Mouse (Mus musculus) lung, embryonic 14.5 days (tissue): ENCODE measurements around the gene Tfrc. TPM values are rescaled to one million over a fixed set of nuclear protein-coding genes. Genes with fewer than 3 reads are reported as not detected.

Experiments used
- ATAC-seq: fragments of 200-750 bp; cut with Nextera tagmentation; 2 replicates; pipeline ENCODE4 v1.8.0; 2017; ENCODE audit warnings: mild to moderate bottlenecking, moderate TSS enrichment, moderate library complexity; ENCODE audit not compliant: insufficient read depth
- DNase-seq: peaks from one replicate; pipeline ENCODE4 v3.0.0-alpha.2; 2015
- H3K27ac ChIP-seq: fragments of 300-500 bp; sonication (generic); 2 replicates; pipeline ENCODE4 v1.5.1; 2014; ENCODE audit warnings: low read depth, mild to moderate bottlenecking, moderate library complexity
- H3K27me3 ChIP-seq: fragments of 300-500 bp; sonication (generic); 2 replicates; pipeline ENCODE4 v1.6.1; 2014; ENCODE audit warnings: low read length, control low read depth; ENCODE audit not compliant: insufficient read depth
- H3K36me3 ChIP-seq: fragments of 300-500 bp; sonication (generic); 2 replicates; pipeline ENCODE4 v1.6.1; 2014; ENCODE audit warnings: control low read depth; ENCODE audit not compliant: insufficient read depth
- H3K4me1 ChIP-seq: fragments of 300-500 bp; sonication (generic); 2 replicates; pipeline ENCODE4 v1.6.1; 2014; ENCODE audit warnings: antibody characterized with exemption, control low read depth; ENCODE audit not compliant: insufficient read depth
- H3K4me2 ChIP-seq: fragments of 300-500 bp; sonication (generic); 2 replicates; pipeline ENCODE4 v1.6.1; 2014; ENCODE audit warnings: mild to moderate bottlenecking
- H3K4me3 ChIP-seq: fragments of 300-500 bp; sonication (generic); 2 replicates; pipeline ENCODE4 v1.5.1; 2014; ENCODE audit warnings: low read depth, low read length
- H3K9ac ChIP-seq: fragments of 300-500 bp; sonication (generic); 2 replicates; pipeline ENCODE4 v1.6.1; 2014
- H3K9me3 ChIP-seq: fragments of 300-500 bp; sonication (generic); 2 replicates; pipeline ENCODE4 v1.6.1; 2016; ENCODE audit warnings: low read depth, low read length, control low read depth
- CTCF ChIP-seq: IDR thresholded peaks from 2 replicates; pipeline ENCODE4 v1.5.1; 2016; ENCODE audit warnings: antibody characterized with exemption, low read depth
- WGBS: fragments of 180-500 bp; shearing (Covaris S2); extraction: QIAGEN DNeasy Blood & Tissue Kit; methylation state at CpG from one replicate; pipeline ENCODE4 v1.1.7; 2014; 5-methylcytosine and 5-hydroxymethylcytosine counted together
- polyA plus RNA-seq: library from polyadenylated mRNA; unstranded; fragments of >200 nt; fragmentation: Nextera tagmentation; extraction: Ambion mirVana; gene quantifications from 2 replicates; pipeline ENCODE4 v1.2.1, GENCODE M21; 2014

Gene Tfrc
- polyA plus RNA-seq, 1 experiment from 2014 or later, result 71.2 TPM

DNA sequence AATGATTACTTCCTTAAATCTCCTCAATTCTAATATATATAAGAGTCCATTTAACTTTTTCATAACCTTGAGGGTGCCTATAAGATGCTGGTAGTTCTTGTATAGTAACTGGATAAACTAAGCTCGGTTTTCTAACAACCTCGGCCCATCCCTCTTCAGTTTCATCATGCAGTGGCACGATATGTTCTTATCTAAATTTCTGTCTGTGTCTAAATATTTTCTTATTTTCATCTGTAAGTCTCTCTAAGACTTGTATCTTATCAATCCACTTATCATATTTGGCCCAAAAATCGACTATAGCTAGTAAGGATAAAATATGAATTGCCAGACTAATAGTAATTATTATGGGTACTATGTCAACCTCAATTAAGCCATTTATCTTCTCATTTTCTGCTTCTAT lies 22.2 kb upstream of the Tfrc start:
- no peak for DNase-seq
- no peak overlapping the region for H3K4me2 ChIP-seq
- no peaks in the 10 kb centered on the region for H3K36me3 ChIP-seq
- H3K27ac ChIP-seq, result no peak overlapping the region
- 71% methylated on average over 4 of the region's 4 CpGs for WGBS
- H3K4me3 ChIP-seq, result no peak overlapping the region
- ATAC-seq, result no peak
- no peak for TF ChIP-seq CTCF
- H3K4me1 ChIP-seq, result no peaks in the 10 kb centered on the region
- no peak overlapping the region for H3K9ac ChIP-seq
- H3K9me3 ChIP-seq, result no peaks in the 10 kb centered on the region
- H3K27me3 ChIP-seq, result no peaks in the 10 kb centered on the region

GRCm38 (mm10) chr16:32588568-32588967 lies 20.2 kb upstream of the Tfrc start:
- no peak overlapping the region for H3K27ac ChIP-seq
- WGBS, result 87% methylated on average over 3 of the region's 3 CpGs
- H3K4me2 ChIP-seq, result no peak overlapping the region
- H3K4me3 ChIP-seq, result no peak overlapping the region
- ATAC-seq (no peak), DNase-seq (no peak)
- no peak for TF ChIP-seq CTCF
- H3K9me3 ChIP-seq, result no peaks in the 10 kb centered on the region
- H3K4me1 ChIP-seq, result no peaks in the 10 kb centered on the region; the same call in 1 of the 2 replicates
- no peaks in the 10 kb centered on the region for H3K27me3 ChIP-seq
- H3K9ac ChIP-seq, result no peak overlapping the region
- no peaks in the 10 kb centered on the region for H3K36me3 ChIP-seq

DNA sequence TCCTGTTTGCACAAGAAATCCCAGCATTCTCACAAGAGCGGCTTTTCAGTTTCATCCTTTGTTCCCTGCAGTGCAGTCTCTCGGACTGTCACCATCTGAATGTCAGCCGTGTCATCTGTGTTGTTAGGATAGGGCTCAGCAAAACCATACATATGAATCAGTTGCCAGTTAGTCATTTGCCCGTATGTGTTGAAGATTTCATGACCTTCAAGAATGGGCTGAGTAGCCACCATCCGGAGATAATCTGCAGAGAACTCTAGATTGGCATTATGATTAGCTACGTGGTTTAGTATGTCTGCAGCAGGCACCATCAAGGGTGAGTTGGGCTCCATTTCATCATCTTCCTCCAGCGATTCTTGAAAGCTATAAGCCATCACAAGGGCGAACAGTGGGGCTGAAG lies 17.2 kb upstream of the Tfrc start:
- H3K9me3 ChIP-seq, result no peaks in the 10 kb centered on the region

DNA sequence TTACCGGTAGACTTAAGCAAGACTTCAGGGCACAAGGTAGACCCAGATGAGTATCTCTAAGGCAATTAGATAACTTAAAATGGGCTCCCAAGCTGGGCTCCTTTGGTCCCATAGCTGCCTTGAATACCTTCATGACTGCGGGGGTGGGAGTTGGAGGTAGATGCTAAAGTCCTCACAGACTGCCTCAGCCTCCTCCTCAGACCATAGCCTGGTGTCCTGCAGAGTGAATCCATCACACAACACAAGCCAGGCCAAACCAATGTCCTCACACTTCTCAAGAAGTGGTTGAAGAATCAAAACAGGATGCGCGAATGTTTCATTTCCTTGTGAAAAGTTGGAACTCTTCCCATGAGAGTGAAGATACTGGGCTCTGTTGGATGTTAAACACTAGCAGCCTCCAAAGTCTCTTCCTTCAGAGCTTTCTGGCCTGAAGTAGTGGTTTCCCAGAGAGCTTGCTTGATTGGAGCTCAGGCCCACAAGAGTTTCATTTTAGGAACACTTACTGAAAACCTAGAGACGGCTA lies 15.4 kb upstream of the Tfrc start:
- WGBS, result 79% methylated on average over 5 of the region's 5 CpGs
- TF ChIP-seq CTCF, result no peak
- ATAC-seq (no peak), DNase-seq (peak; percentile 56)
- no peak overlapping the region for H3K9ac ChIP-seq
- no peaks in the 10 kb centered on the region for H3K27me3 ChIP-seq
- no peak overlapping the region for H3K27ac ChIP-seq
- no peaks in the 10 kb centered on the region for H3K36me3 ChIP-seq
- H3K4me3 ChIP-seq, result no peak overlapping the region
- no peaks in the 10 kb centered on the region; the same call in 1 of the 2 replicates for H3K4me1 ChIP-seq
- H3K4me2 ChIP-seq, result no peak overlapping the region
- H3K9me3 ChIP-seq, result no peaks in the 10 kb centered on the region

More for the DNA sequence above, 17.2 kb upstream of the Tfrc start:
- Histone ChIP-seq H3K36me3 (no peaks in the 10 kb centered on the region), H3K27me3 (no peaks in the 10 kb centered on the region), H3K9ac (no peak overlapping the region), H3K4me3 (no peak overlapping the region), H3K4me2 (no peak overlapping the region), H3K4me1 (no peaks in the 10 kb centered on the region; the same call in 1 of the 2 replicates), H3K27ac (no peak overlapping the region)
- ATAC-seq (no peak), DNase-seq (no peak)
- no peak for TF ChIP-seq CTCF
- 84% methylated on average over 8 of the region's 8 CpGs for WGBS

GRCm38 (mm10) chr16:32593916-32594315 lies 14.8 kb upstream of the Tfrc start:
- Histone ChIP-seq H3K4me2 (no peak overlapping the region), H3K9me3 (no peaks in the 10 kb centered on the region), H3K36me3 (no peaks in the 10 kb centered on the region), H3K9ac (no peak overlapping the region), H3K4me3 (no peak overlapping the region), H3K4me1 (no peaks in the 10 kb centered on the region; the same call in 1 of the 2 replicates), H3K27ac (no peak overlapping the region), H3K27me3 (no peaks in the 10 kb centered on the region)
- no peak for TF ChIP-seq CTCF
- WGBS, result 74% methylated on average over 5 of the region's 5 CpGs
- ATAC-seq (no peak), DNase-seq (no peak)

DNA sequence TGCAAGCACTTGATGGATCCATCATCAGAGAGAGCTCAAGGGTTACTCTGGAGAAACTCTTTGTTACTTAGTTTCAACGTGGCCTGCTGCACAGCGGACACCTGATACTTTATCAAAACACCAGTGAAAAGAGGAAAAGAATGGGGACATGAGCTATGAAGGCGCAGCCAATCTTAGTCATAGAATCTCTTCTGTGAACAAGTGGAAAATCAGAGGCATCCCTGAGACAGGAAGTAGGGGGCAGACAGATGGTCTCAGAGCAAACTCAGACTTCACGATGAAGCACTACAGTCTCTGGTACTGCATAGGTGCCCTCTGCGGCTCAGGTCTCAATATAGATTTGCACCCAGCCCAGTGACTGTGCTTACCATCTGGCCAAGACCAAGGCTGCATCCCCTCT lies 14.0 kb upstream of the Tfrc start:
- no peak for DNase-seq
- no peak for TF ChIP-seq CTCF
- no peak overlapping the region for H3K9ac ChIP-seq

DNA sequence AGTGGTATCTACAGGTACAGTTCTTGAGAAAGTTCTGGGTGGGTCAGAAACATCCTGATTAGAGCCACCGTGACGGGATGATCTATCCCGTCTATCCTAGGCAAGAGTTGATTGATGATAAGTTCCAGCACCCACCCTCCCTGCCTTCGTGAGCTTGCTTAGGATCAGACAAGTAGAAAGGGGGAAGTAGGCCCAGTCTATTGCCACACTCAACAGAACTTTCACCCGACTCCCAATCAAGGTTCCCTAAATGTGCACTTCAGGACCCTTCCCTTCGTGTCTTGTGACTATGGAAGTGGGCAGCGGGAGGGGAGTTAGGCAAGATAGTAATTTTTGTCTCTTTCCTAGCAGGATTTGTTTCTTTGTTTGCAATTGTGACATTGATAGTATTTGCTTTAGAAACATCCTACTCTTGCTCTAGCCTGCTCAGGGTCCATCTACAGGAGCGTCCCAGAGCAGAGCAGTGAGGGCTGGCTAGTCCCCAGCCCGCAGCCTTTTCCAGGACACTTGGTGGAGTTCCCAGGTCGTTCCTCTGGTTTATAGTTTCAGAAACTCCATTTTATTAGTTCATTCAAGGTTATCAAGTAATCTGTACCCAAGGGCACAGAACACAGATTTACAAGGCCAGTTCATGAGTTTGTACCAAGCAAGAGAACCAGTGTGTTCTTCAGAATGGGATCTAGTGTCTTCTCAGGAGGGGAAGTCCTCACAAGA lies 13.4 kb upstream of the Tfrc start:
- no peaks in the 10 kb centered on the region for H3K9me3 ChIP-seq
- no peak overlapping the region for H3K9ac ChIP-seq
- H3K4me1 ChIP-seq, result no peaks in the 10 kb centered on the region; the same call in 1 of the 2 replicates
- WGBS, result 80% methylated on average over 10 of the region's 10 CpGs
- TF ChIP-seq CTCF, result no peak
- no peak overlapping the region for H3K4me3 ChIP-seq
- no peaks in the 10 kb centered on the region for H3K36me3 ChIP-seq
- H3K27me3 ChIP-seq, result no peaks in the 10 kb centered on the region
- no peak overlapping the region for H3K27ac ChIP-seq
- no peak for DNase-seq
- H3K4me2 ChIP-seq, result no peak overlapping the region
- ATAC-seq, result no peak

More for the DNA sequence above, 14.0 kb upstream of the Tfrc start:
- H3K4me1 ChIP-seq, result no peaks in the 10 kb centered on the region; the same call in 1 of the 2 replicates
- no peak overlapping the region for H3K4me2 ChIP-seq
- H3K27ac ChIP-seq, result no peak overlapping the region
- no peaks in the 10 kb centered on the region for H3K36me3 ChIP-seq
- WGBS, result 66% methylated on average over 5 of the region's 5 CpGs
- no peaks in the 10 kb centered on the region for H3K9me3 ChIP-seq
- no peak for ATAC-seq
- no peaks in the 10 kb centered on the region for H3K27me3 ChIP-seq
- H3K4me3 ChIP-seq, result no peak overlapping the region
